Mouse (Mus musculus): Measurements from ENCODE around the gene 4930579F01Rik. TPM values are rescaled to one million over a fixed set of nuclear protein-coding genes. Genes with fewer than 3 reads are reported as not detected.
A peak's percentile ranks its signal among the peaks of the same experiment; 100 is the strongest.

The 4930579F01Rik gene
- total RNA-seq (2014; fragmentation: Nextera tagmentation) (not detected in 2 replicates), total RNA-seq (2017) (not detected in 2 replicates)

GRCm38 (mm10) chr3:138193683-138194302, at the start of gene 4930579F01Rik:
TSS of gene 4930579F01Rik (minus strand) at chr3:138193825.
- ATAC-seq (replicated peaks; ENCODE audit: low FRiP score, low TSS enrichment, poor library complexity, severe bottlenecking), result no peak

GRCm38 (mm10) chr3:138242933-138243332, 49.3 kb upstream of the 4930579F01Rik start:
- no peak for ATAC-seq (replicated peaks; ENCODE audit: low FRiP score, low TSS enrichment, poor library complexity, severe bottlenecking)

GRCm38 (mm10) chr3:138242021-138242726, 48.5 kb upstream of the 4930579F01Rik start:
- no peak for ATAC-seq (replicated peaks; ENCODE audit: low FRiP score, low TSS enrichment, poor library complexity, severe bottlenecking)

GRCm38 (mm10) chr3:138241371-138241770, 47.7 kb upstream of the 4930579F01Rik start:
- no peak for ATAC-seq (replicated peaks; ENCODE audit: low FRiP score, low TSS enrichment, poor library complexity, severe bottlenecking)

- ATAC-seq (replicated peaks; ENCODE audit: low FRiP score, low TSS enrichment, poor library complexity, severe bottlenecking), result no peak
Measured at GRCm38 (mm10) chr3:138240942-138241341, 47.3 kb upstream of the 4930579F01Rik start.

- ATAC-seq (replicated peaks; ENCODE audit: low FRiP score, low TSS enrichment, poor library complexity, severe bottlenecking), result no peak
Measured at GRCm38 (mm10) chr3:138240411-138240810, 46.8 kb upstream of the 4930579F01Rik start.

GRCm38 (mm10) chr3:138239461-138239860, 45.8 kb upstream of the 4930579F01Rik start:
- no peak for ATAC-seq (replicated peaks; ENCODE audit: low FRiP score, low TSS enrichment, poor library complexity, severe bottlenecking)

- no peak for ATAC-seq (replicated peaks; ENCODE audit: low FRiP score, low TSS enrichment, poor library complexity, severe bottlenecking)
Measured at GRCm38 (mm10) chr3:138238046-138238445, 44.4 kb upstream of the 4930579F01Rik start.

GRCm38 (mm10) chr3:138236546-138237163, 43.0 kb upstream of the 4930579F01Rik start:
- ATAC-seq (replicated peaks; ENCODE audit: low FRiP score, low TSS enrichment, poor library complexity, severe bottlenecking), result no peak

GRCm38 (mm10) chr3:138231531-138231930, 37.9 kb upstream of the 4930579F01Rik start:
- ATAC-seq (replicated peaks; ENCODE audit: low FRiP score, low TSS enrichment, poor library complexity, severe bottlenecking), result no peak

- no peak for ATAC-seq (replicated peaks; ENCODE audit: low FRiP score, low TSS enrichment, poor library complexity, severe bottlenecking)
Measured at GRCm38 (mm10) chr3:138230266-138230665, 36.6 kb upstream of the 4930579F01Rik start.

GRCm38 (mm10) chr3:138229448-138229847, 35.8 kb upstream of the 4930579F01Rik start:
- no peak for ATAC-seq (replicated peaks; ENCODE audit: low FRiP score, low TSS enrichment, poor library complexity, severe bottlenecking)

- ATAC-seq (replicated peaks; ENCODE audit: low FRiP score, low TSS enrichment, poor library complexity, severe bottlenecking), result no peak
Measured at GRCm38 (mm10) chr3:138227782-138228181, 34.2 kb upstream of the 4930579F01Rik start.

GRCm38 (mm10) chr3:138227082-138227481, 33.5 kb upstream of the 4930579F01Rik start:
- no peak for ATAC-seq (replicated peaks; ENCODE audit: low FRiP score, low TSS enrichment, poor library complexity, severe bottlenecking)

GRCm38 (mm10) chr3:138226476-138226875, 32.9 kb upstream of the 4930579F01Rik start:
- no peak for ATAC-seq (replicated peaks; ENCODE audit: low FRiP score, low TSS enrichment, poor library complexity, severe bottlenecking)

- ATAC-seq (replicated peaks; ENCODE audit: low FRiP score, low TSS enrichment, poor library complexity, severe bottlenecking), result no peak
Measured at GRCm38 (mm10) chr3:138225853-138226252, 32.2 kb upstream of the 4930579F01Rik start.

GRCm38 (mm10) chr3:138225331-138225730, 31.7 kb upstream of the 4930579F01Rik start:
- ATAC-seq (replicated peaks; ENCODE audit: low FRiP score, low TSS enrichment, poor library complexity, severe bottlenecking), result no peak

GRCm38 (mm10) chr3:138224363-138224954, 30.8 kb upstream of the 4930579F01Rik start:
- ATAC-seq (replicated peaks; ENCODE audit: low FRiP score, low TSS enrichment, poor library complexity, severe bottlenecking), result no peak

- ATAC-seq (replicated peaks; ENCODE audit: low FRiP score, low TSS enrichment, poor library complexity, severe bottlenecking), result peak; percentile 90
Measured at GRCm38 (mm10) chr3:138222952-138223351, 29.3 kb upstream of the 4930579F01Rik start.

GRCm38 (mm10) chr3:138222511-138222910, 28.9 kb upstream of the 4930579F01Rik start:
- ATAC-seq (replicated peaks; ENCODE audit: low FRiP score, low TSS enrichment, poor library complexity, severe bottlenecking), result no peak

Measured in megakaryocyte-erythroid progenitor cell, adult 5-6 weeks (primary cell).